ENCODE assay signal across 10 mouse cellular contexts in the genomic region with DNA sequence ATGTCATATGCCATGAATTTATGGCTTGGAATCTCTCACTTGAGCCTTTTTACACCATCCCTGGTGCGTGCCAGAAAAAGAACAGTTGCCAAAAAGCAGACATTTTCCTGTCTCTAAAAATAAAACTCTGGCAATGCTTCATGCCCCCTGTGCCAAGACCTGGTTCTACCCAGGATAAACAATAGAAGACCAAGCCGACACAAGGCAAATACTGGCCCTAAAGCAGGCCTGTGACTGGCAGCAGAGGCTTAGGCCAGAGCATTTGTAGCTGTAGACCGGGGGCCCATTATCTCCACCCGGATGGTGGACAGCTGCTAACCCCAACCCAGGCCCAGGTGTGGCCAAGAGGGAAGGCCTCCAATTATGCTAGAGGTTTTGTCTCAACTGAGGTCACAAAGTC. TPM values are rescaled to one million over a fixed set of nuclear protein-coding genes. Genes with fewer than 3 reads are reported as not detected.
DNase-seq lines count a peak whose midpoint lies in the region; ATAC-seq lines count a peak whose summit lies in the region.
"Had no signal": no experiment of that assay in that cellular context is flagged by ENCODE, and none has a peak within 500 bp of the region (broad histone marks: within the 10 kb centered on the region; RNA-seq: fewer than 3 reads in every experiment).

No protein-coding gene starts in this region.

- H3K27ac ChIP-seq in hindbrain, embryonic 10.5 days = 0 out of 2 replicates have a peak overlapping the region, but pooled peaks have one; percentile 5
- H3K27ac ChIP-seq in hindbrain, embryonic 12.5 days = no peak overlapping the region
- peak overlapping the region; percentile 99 for H3K27ac ChIP-seq in limb, embryonic 13.5 days

- no peak for DNase-seq in hindbrain, embryonic 10.5 days (ENCODE audit: low spot score)
- peak; percentile 56 for DNase-seq in adrenal gland, postnatal 14 days
- DNase-seq in fibroblast of lung, adult 2 months (ENCODE audit: low read depth) = peak; percentile 61
- DNase-seq in yolk sac, embryonic 10.5 days (ENCODE audit: low spot score) = no peak
- no peak for DNase-seq in urinary bladder, postnatal 25 days (ENCODE audit: low spot score)

- H3K4me2 ChIP-seq in hindbrain, embryonic 12.5 days (replicated peaks) = no peak overlapping the region
- H3K4me2 ChIP-seq in limb, embryonic 13.5 days (replicated peaks) = no peak overlapping the region

- H3K27me3 ChIP-seq in hindbrain, embryonic 10.5 days (ENCODE audit: insufficient read depth, poor library complexity, severe bottlenecking) = no peaks in the 10 kb centered on the region
- no peaks in the 10 kb centered on the region for H3K27me3 ChIP-seq in hindbrain, embryonic 12.5 days
- no peaks in the 10 kb centered on the region for H3K27me3 ChIP-seq in limb, embryonic 13.5 days

- no peak overlapping the region for H3K9ac ChIP-seq in hindbrain, embryonic 12.5 days
- no peak overlapping the region for H3K9ac ChIP-seq in limb, embryonic 13.5 days

- no peak for ATAC-seq in hindbrain, embryonic 12.5 days (ENCODE audit: low FRiP score)
- ATAC-seq in limb, embryonic 13.5 days (ENCODE audit: low FRiP score, low read depth) = no peak
- ATAC-seq in inflammation-experienced regulatory T-cells, adult 6 months = no peak

- 86% methylated on average over 4 of the region's 4 CpGs for WGBS in hindbrain, embryonic 10.5 days
- WGBS in hindbrain, embryonic 12.5 days = 86% methylated on average over 4 of the region's 4 CpGs
- 48% methylated on average over 4 of the region's 4 CpGs for WGBS in limb, embryonic 13.5 days

- no peak overlapping the region for H3K4me3 ChIP-seq in hindbrain, embryonic 10.5 days
- H3K4me3 ChIP-seq in hindbrain, embryonic 12.5 days = no peak overlapping the region
- H3K4me3 ChIP-seq in limb, embryonic 13.5 days = no peak overlapping the region
- H3K4me3 ChIP-seq: erythroblast, embryonic 14.5 days had no signal

- no peaks in the 10 kb centered on the region for H3K9me3 ChIP-seq in hindbrain, embryonic 10.5 days
- no peaks in the 10 kb centered on the region for H3K9me3 ChIP-seq in hindbrain, embryonic 12.5 days (replicated peaks)
- no peaks in the 10 kb centered on the region for H3K9me3 ChIP-seq in limb, embryonic 13.5 days

- no peaks in the 10 kb centered on the region for H3K36me3 ChIP-seq in hindbrain, embryonic 10.5 days
- H3K36me3 ChIP-seq in hindbrain, embryonic 12.5 days = no peaks in the 10 kb centered on the region
- no peaks in the 10 kb centered on the region for H3K36me3 ChIP-seq in limb, embryonic 13.5 days

- peaks cover 41% of the 10 kb centered on the region for H3K4me1 ChIP-seq in hindbrain, embryonic 10.5 days (replicated peaks)
- peaks cover 27% of the 10 kb centered on the region for H3K4me1 ChIP-seq in hindbrain, embryonic 12.5 days
- H3K4me1 ChIP-seq in limb, embryonic 13.5 days = peaks cover 72% of the 10 kb centered on the region

RNA-seq across cellular contexts. Expression of a gene that starts 41.5 kb away (rescaled TPM):
- not detected in 2 replicates for polyA plus RNA-seq in hindbrain, embryonic 10.5 days (2016; fragmentation: Nextera tagmentation; extraction: Ambion mirVana)
- polyA plus RNA-seq in hindbrain, embryonic 12.5 days (2016; fragmentation: Nextera tagmentation; extraction: Ambion mirVana) = not detected in 2 replicates
- total RNA-seq in adrenal gland, postnatal 14 days (2021) = not detected in 2 replicates
- 0.25 TPM in 1 of 2 replicates, not detected in the other for polyA plus RNA-seq in limb, embryonic 13.5 days (2015; fragmentation: Nextera tagmentation; extraction: Ambion mirVana)
- polyA plus RNA-seq in inflammation-experienced regulatory T-cells, adult 6 months (2017; shearing (Covaris generic)) = not detected
- polyA plus RNA-seq: erythroblast, embryonic 14.5 days; stomach, embryonic 14.5 days had no signal

Comparison
In these comparisons a context has a peak if more than half of its experiments do, and no peak if none do; other contexts are left out.
1. DNase-seq: peak in adrenal gland, postnatal 14 days (single experiment) and fibroblast of lung, adult 2 months (single experiment); none in hindbrain, embryonic 10.5 days (single experiment), yolk sac, embryonic 10.5 days (single experiment) and urinary bladder, postnatal 25 days (single experiment).